Mouse (Mus musculus) liver, embryonic 12.5 days (tissue): ENCODE data around the gene Izumo1. TPM values are rescaled to one million over a fixed set of nuclear protein-coding genes. Genes with fewer than 3 reads are reported as not detected.

ENCODE experiments used
- ATAC-seq: fragments of 200-750 bp; cut with Nextera tagmentation; 2 replicates; pipeline ENCODE4 v1.8.0; 2017; ENCODE audit warnings: moderate number of reproducible peaks, mild to moderate bottlenecking, moderate library complexity
- H3K27ac ChIP-seq: fragments of 300-500 bp; sonication (generic); 2 replicates; pipeline ENCODE4 v1.5.1; 2016; ENCODE audit warnings: mild to moderate bottlenecking
- H3K27me3 ChIP-seq: fragments of 300-500 bp; sonication (generic); replicated peaks from 2 replicates; pipeline ENCODE4 v1.6.1; 2016; ENCODE audit warnings: mild to moderate bottlenecking, moderate library complexity
- H3K36me3 ChIP-seq: fragments of 300-500 bp; sonication (generic); 2 replicates; pipeline ENCODE4 v1.6.1; 2016; ENCODE audit warnings: mild to moderate bottlenecking, moderate library complexity
- H3K4me1 ChIP-seq: fragments of 300-500 bp; sonication (generic); 2 replicates; pipeline ENCODE4 v1.6.1; 2016
- H3K4me2 ChIP-seq: fragments of 300-500 bp; sonication (generic); 2 replicates; pipeline ENCODE4 v1.6.1; 2016; ENCODE audit warnings: mild to moderate bottlenecking, moderate library complexity
- H3K4me3 ChIP-seq: fragments of 300-500 bp; sonication (generic); 2 replicates; pipeline ENCODE4 v1.5.1; 2016; ENCODE audit warnings: mild to moderate bottlenecking, moderate library complexity
- H3K9ac ChIP-seq: fragments of 300-500 bp; sonication (generic); 2 replicates; pipeline ENCODE4 v1.6.1; 2016; ENCODE audit warnings: mild to moderate bottlenecking, moderate library complexity
- H3K9me3 ChIP-seq: fragments of 300-500 bp; sonication (generic); replicated peaks from 2 replicates; pipeline ENCODE4 v1.6.1; 2016; ENCODE audit warnings: mild to moderate bottlenecking, moderate library complexity
- WGBS: fragments of 180-500 bp; shearing (Covaris S2); methylation state at CpG from one replicate; pipeline ENCODE4 v1.1.7; 2016; ENCODE audit not compliant: insufficient replicate concordance; 5-methylcytosine and 5-hydroxymethylcytosine counted together
- polyA plus RNA-seq: library from polyadenylated mRNA; unstranded; fragments of >200 nt; fragmentation: Nextera tagmentation; extraction: Ambion mirVana; gene quantifications from 2 replicates; pipeline ENCODE4 v1.2.1, GENCODE M21; 2016

Gene Izumo1
- polyA plus RNA-seq, 1 experiment from 2014 or later = 0.20 TPM

DNA sequence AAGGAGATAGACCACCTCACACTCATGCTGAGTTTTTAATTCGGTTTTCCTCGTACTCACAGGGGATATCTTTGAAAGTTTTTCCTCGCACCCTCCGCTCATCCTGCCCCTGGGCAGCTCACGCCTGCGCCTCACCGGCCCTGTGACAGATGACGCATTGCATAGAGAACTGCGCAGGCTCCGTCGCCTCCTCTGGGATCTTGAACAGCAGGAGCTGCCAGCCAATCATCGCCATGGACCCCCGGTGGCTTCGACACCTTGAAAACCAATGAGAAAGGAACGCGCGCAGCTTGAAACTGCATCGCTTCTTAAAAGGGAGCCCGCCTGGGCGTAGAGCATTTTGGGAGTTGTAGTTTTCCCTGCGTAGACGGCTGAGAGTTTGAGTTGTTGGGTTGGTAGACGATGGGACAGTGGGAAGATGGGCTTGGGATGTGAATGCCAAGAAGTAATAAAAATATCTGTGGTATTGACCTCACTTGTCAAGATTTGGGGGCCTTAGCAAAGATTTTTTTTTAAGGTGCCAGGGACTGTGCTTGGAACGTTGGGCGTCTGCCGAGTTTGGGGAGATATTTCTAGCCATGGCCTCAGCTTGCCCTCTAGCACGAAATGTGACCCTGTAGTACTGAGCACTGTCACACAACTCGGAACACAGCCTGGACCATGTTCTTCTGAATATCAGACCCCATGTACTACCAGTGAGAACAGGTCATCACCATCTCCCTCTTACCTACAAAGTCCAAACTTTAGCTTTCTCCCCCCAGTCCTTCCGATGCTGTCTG lies 17.2 kb downstream of the Izumo1 start:
- Histone ChIP-seq H3K36me3 (peaks cover 6% of the 10 kb centered on the region; the same call in 1 of the 2 replicates), H3K4me1 (peaks cover 21% of the 10 kb centered on the region), H3K9ac (no peak overlapping the region), H3K4me3 (peak overlapping the region; percentile 10; the same call in 1 of the 2 replicates), H3K9me3 (no peaks in the 10 kb centered on the region), H3K27me3 (peaks cover 20% of the 10 kb centered on the region; the same call in 1 of the 2 replicates), H3K27ac (no peak overlapping the region), H3K4me2 (peak overlapping the region; percentile 35)
- peak; percentile 58; the same call in 1 of the 2 replicates for ATAC-seq
- WGBS = 57% methylated on average over 29 of the region's 29 CpGs

GRCm38 (mm10) chr7:45639561-45640027 lies 18.0 kb downstream of the Izumo1 start, which contains the start of gene Mamstr:
Gene Mamstr, plus strand, starts transcription at chr7:45639977.
- Histone ChIP-seq H3K36me3 (peaks cover 6% of the 10 kb centered on the region; the same call in 1 of the 2 replicates), H3K9ac (no peak within 1 kb of the TSS), H3K4me3 (no peak within 1 kb of the TSS), H3K9me3 (no peaks in the 10 kb centered on the region), H3K27me3 (peaks cover 27% of the 10 kb centered on the region), H3K4me1 (peaks cover 26% of the 10 kb centered on the region), H3K27ac (no peak within 1 kb of the TSS), H3K4me2 (no peak within 1 kb of the TSS)
- 43% methylated on average over 19 of the region's 19 CpGs for WGBS
- no peak for ATAC-seq

DNA sequence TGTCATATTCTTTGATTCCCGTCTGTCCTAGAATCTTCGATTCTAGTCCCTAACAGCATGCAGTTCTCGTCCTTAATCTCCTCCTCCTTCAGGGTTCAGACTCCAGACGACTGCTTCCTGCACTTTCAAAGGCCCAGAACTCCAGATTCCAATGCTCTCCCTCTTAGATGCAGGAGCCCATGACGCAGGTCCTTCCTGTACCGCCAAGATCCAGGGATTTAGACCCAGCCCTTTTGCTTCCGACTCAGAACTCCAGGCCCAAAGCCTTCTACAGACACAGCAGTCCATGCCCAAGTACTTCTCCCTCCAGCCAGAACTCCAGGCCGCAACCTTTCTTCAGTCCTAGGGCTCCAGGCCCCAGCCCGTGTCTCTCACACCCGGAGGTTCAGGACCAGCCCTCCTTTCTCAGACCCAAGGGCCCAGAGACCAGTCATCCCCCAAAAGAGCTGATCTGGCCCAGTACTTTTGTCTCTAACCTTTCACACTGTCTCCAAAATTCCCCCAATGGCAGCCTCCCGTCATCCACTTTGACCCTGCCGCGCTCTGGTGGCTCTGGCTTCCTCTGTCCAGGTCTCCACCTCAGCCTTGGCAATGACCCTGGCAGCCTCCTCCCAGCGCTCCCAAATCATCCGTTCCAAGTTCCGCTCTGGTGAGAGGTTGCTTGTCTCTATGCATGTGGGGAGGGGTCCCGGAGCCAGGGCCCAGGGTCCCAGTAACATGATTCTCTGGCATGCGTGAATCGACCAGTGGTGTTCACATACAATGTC lies 18.8 kb downstream of the Izumo1 start:
- 72% methylated on average over 19 of the region's 19 CpGs for WGBS

DNA sequence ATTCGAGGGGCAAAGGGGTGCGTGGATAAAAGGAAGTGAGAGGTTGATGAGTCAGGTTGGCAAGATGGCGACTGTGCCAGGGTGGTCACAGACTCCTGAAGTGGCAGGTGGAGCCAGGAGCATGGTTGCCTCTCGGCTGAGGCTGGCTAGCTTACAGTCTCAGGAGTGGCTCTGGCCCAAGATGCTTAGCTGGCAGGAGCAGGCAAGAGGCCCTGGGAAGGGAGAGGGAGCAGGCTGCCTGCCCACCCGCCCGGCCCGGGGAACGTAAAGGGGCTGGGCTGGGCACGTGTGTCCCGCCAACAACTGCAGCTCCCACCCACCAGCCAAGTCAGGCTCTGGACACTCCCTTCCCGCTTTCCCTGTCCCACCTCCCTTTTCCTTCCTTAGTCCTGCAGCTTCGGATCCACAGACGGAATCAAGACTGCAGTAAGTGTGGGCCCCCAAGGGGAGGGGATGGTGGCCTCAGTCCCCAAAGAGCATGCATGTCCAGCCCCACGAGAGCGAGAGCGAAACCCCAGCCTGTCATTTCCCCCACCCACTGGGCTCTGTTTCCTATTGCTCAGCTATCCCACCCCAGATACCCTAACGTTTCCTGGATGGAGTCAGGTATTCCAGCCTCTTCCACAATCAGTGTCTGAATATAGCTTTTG lies 19.9 kb downstream of the Izumo1 start:
- 68% methylated on average over 17 of the region's 17 CpGs for WGBS
- H3K4me3 ChIP-seq = no peak overlapping the region

More for the DNA sequence above, 18.8 kb downstream of the Izumo1 start:
- H3K27me3 ChIP-seq = peaks cover 35% of the 10 kb centered on the region
- no peak for ATAC-seq
- H3K4me2 ChIP-seq = no peak overlapping the region
- H3K9ac ChIP-seq = no peak overlapping the region
- H3K9me3 ChIP-seq = no peaks in the 10 kb centered on the region
- peaks cover 22% of the 10 kb centered on the region for H3K4me1 ChIP-seq
- peaks cover 6% of the 10 kb centered on the region; the same call in 1 of the 2 replicates for H3K36me3 ChIP-seq
- H3K4me3 ChIP-seq = no peak overlapping the region
- H3K27ac ChIP-seq = no peak overlapping the region

GRCm38 (mm10) chr7:45642083-45642482 lies 20.5 kb downstream of the Izumo1 start:
- Histone ChIP-seq H3K4me1 (peaks cover 22% of the 10 kb centered on the region), H3K9ac (no peak overlapping the region), H3K36me3 (no peaks in the 10 kb centered on the region), H3K27me3 (peaks cover 41% of the 10 kb centered on the region), H3K27ac (no peak overlapping the region), H3K4me3 (no peak overlapping the region), H3K4me2 (no peak overlapping the region), H3K9me3 (no peaks in the 10 kb centered on the region)
- ATAC-seq = no peak
- WGBS = 68% methylated on average over 5 of the region's 5 CpGs

More for the DNA sequence above, 19.9 kb downstream of the Izumo1 start:
- H3K4me1 ChIP-seq = peaks cover 22% of the 10 kb centered on the region
- H3K4me2 ChIP-seq = no peak overlapping the region
- H3K36me3 ChIP-seq = peaks cover 3% of the 10 kb centered on the region; the same call in 1 of the 2 replicates
- no peak overlapping the region for H3K9ac ChIP-seq
- H3K27me3 ChIP-seq = peaks cover 41% of the 10 kb centered on the region
- no peak for ATAC-seq
- no peaks in the 10 kb centered on the region for H3K9me3 ChIP-seq
- H3K27ac ChIP-seq = no peak overlapping the region

- WGBS = 41% methylated on average over 16 of the region's 16 CpGs
- Histone ChIP-seq H3K4me2 (peak overlapping the region; percentile 69), H3K4me1 (peaks cover 22% of the 10 kb centered on the region), H3K9me3 (no peaks in the 10 kb centered on the region), H3K27ac (peak overlapping the region; percentile 61; the same call in 1 of the 2 replicates), H3K27me3 (peaks cover 41% of the 10 kb centered on the region), H3K36me3 (no peaks in the 10 kb centered on the region), H3K4me3 (peak overlapping the region; percentile 39), H3K9ac (peak overlapping the region; percentile 52)
- no peak for ATAC-seq
Observed at GRCm38 (mm10) chr7:45642503-45643255, 21.1 kb downstream of the Izumo1 start.

- peak overlapping the region; percentile 69 for H3K4me2 ChIP-seq
- WGBS = 4% methylated on average over 28 of the region's 28 CpGs
- peak overlapping the region; percentile 39 for H3K4me3 ChIP-seq
- no peaks in the 10 kb centered on the region for H3K36me3 ChIP-seq
- H3K27ac ChIP-seq = peak overlapping the region; percentile 61; the same call in 1 of the 2 replicates
- peak overlapping the region; percentile 52 for H3K9ac ChIP-seq
- no peaks in the 10 kb centered on the region for H3K9me3 ChIP-seq
- H3K27me3 ChIP-seq = peaks cover 41% of the 10 kb centered on the region
- peaks cover 22% of the 10 kb centered on the region for H3K4me1 ChIP-seq
- peak; percentile 85 for ATAC-seq
Observed at GRCm38 (mm10) chr7:45643441-45644178, 22.0 kb downstream of the Izumo1 start.

DNA sequence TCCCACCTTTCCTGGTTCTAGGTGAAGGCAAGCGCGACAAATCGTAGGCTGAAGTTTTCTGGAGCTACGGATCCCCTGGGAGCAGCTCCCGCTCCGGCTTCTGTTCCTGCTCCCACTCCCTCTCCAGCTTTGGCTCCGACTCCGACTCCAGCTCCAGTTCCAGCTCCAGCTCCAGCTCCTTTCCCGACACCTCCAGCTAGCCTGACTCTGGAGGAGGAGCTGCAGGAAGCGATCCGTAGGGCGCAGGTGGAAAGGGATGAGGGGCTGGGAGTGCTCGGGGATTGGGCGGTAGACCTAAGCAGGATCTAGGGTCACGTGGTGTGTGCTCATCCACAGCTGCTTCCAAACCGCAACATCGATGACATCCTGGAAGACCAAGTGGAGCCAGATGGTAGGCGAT lies 22.6 kb downstream of the Izumo1 start:
- H3K27me3 ChIP-seq = peaks cover 41% of the 10 kb centered on the region
- peaks cover 22% of the 10 kb centered on the region for H3K4me1 ChIP-seq
- no peak for ATAC-seq
- no peak overlapping the region for H3K9ac ChIP-seq
- H3K36me3 ChIP-seq = no peaks in the 10 kb centered on the region
- H3K4me2 ChIP-seq = peak overlapping the region; percentile 69
- WGBS = 10% methylated on average over 18 of the region's 18 CpGs
- peak overlapping the region; percentile 39 for H3K4me3 ChIP-seq
- H3K27ac ChIP-seq = no peak overlapping the region
- H3K9me3 ChIP-seq = no peaks in the 10 kb centered on the region

DNA sequence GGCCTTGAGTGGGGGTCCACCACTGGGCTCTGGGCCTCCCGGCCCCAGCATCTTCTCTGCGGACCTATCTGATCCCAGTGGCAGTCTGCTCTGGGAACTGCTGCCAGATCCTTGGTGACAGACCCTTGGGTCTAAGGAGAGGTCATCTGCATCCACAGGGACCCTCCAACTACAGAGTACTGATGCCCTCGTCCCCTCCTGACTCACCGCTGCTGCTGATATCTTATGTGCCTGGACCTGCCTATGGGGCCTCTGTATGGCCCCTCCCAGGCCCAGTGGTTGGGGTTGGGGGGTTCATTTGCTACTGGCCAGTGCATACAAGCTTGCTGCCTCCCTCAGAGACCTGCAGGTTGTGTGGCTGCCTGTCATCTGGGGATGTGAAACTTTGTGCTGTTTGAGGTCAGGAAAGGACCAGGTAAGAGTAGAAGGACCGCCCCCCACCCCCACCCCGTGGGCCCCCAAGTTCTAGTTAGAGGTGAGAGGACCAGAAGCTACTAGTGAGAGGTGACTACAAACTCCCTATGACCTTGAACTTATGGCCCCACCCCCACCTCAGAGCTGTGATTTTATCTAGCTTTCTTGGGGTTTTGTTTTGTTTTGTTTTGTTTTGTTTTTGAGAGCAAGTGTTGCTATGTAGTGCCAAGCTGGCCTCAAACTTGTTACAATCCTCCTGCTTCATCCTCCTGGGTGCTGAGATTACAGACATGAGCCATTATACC lies 23.4 kb downstream of the Izumo1 start:
- Histone ChIP-seq H3K4me2 (no peak overlapping the region), H3K27me3 (peaks cover 40% of the 10 kb centered on the region), H3K9ac (no peak overlapping the region), H3K9me3 (no peaks in the 10 kb centered on the region), H3K27ac (no peak overlapping the region), H3K4me1 (peaks cover 22% of the 10 kb centered on the region), H3K36me3 (no peaks in the 10 kb centered on the region), H3K4me3 (no peak overlapping the region)
- no peak for ATAC-seq
- 52% methylated on average over 6 of the region's 6 CpGs for WGBS

DNA sequence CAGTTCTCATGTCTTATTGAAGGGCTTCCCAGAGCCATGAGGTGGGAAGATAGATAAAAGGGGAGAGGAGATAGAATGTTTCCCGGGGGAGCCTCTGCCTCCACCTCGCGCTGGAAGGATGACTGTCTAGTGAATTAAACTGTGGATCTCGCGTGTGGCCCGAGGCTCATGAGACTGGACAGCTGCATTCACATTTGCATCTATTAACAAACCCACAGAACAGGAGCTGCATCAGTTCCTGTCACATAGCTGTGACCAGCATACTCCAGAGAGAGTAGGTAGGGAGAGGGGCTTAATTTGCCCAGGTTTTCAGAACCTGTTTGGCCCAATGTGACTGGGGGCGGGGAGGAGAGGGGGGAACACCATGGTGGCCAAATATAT lies 24.0 kb downstream of the Izumo1 start:
- 72% methylated on average over 7 of the region's 7 CpGs for WGBS
- Histone ChIP-seq H3K27ac (no peak overlapping the region), H3K27me3 (peaks cover 37% of the 10 kb centered on the region), H3K9ac (no peak overlapping the region), H3K4me2 (no peak overlapping the region), H3K9me3 (no peaks in the 10 kb centered on the region), H3K4me1 (peaks cover 22% of the 10 kb centered on the region), H3K4me3 (no peak overlapping the region), H3K36me3 (no peaks in the 10 kb centered on the region)
- ATAC-seq = no peak
